Mouse (Mus musculus): Measurements from ENCODE around the gene Agpat3.

DNA sequence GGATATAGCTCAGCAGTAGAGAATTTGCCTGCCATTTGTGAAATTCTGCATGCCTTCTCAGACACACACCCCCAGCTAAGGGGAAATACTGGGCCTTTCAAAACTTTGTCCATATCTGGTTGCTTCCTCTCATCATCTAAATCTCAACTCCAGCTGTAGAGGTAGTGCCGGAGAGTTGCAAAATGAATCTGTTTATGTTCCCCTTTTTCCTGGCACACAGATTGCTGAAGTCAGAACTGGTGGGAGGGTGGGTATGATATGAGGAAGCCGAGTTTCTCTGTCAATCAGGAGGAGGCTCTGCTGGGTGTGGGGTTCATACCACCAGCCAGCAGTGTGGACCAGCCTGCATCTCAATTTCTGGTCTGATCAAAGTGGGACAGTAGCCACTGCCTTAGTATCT is 11.8 kb upstream of the Agpat3 start:
- TF ChIP-seq ZNF384 (IDR thresholded peaks at IDR 0.05; ENCODE audit: low read depth, low read length), result no peak
- TF ChIP-seq ZC3H11A (IDR thresholded peaks at IDR 0.05; ENCODE audit: borderline replicate concordance, low read depth, low read length), result no peak
